Mouse (Mus musculus) left cerebral cortex, adult 11 months (tissue): ENCODE measurements around the gene Tnfsf9.

Experiments used
- DNase-seq: peaks from one replicate; pipeline ENCODE4 v3.0.0; 2022; ENCODE audit warnings: low spot score

The Tnfsf9 gene

GRCm38 (mm10) chr17:57134693-57135092, 29.6 kb downstream of the Tnfsf9 start:
- no peak for DNase-seq

GRCm38 (mm10) chr17:57135635-57136034, 30.5 kb downstream of the Tnfsf9 start:
- DNase-seq: no peak

GRCm38 (mm10) chr17:57138676-57139075, 33.6 kb downstream of the Tnfsf9 start:
- DNase-seq: no peak

- DNase-seq: no peak
Observed at GRCm38 (mm10) chr17:57139708-57140107, 34.6 kb downstream of the Tnfsf9 start.

- DNase-seq: no peak
Observed at GRCm38 (mm10) chr17:57143704-57144103, 38.6 kb downstream of the Tnfsf9 start.

- no peak for DNase-seq
Observed at GRCm38 (mm10) chr17:57145115-57145514, 40.0 kb downstream of the Tnfsf9 start.

GRCm38 (mm10) chr17:57148343-57148742, 43.2 kb downstream of the Tnfsf9 start:
- no peak for DNase-seq

- no peak for DNase-seq
Observed at GRCm38 (mm10) chr17:57148994-57149803, 44.1 kb downstream of the Tnfsf9 start, which contains the start of gene Cd70. Cd70 (minus strand) TSS chr17:57149777.

GRCm38 (mm10) chr17:57153006-57153405, 47.9 kb downstream of the Tnfsf9 start:
- no peak for DNase-seq

- no peak for DNase-seq
Observed at GRCm38 (mm10) chr17:57153787-57154186, 48.7 kb downstream of the Tnfsf9 start.
